38 mouse cellular contexts compared by ENCODE assay signal in genomic region chr2:181635865-181636264, GRCm38 (mm10). TPM values are rescaled to one million over a fixed set of nuclear protein-coding genes. Genes with fewer than 3 reads are reported as not detected.
"Had no signal": no experiment of that assay in that cellular context is flagged by ENCODE, and none has a peak within 500 bp of the region (broad histone marks: within the 10 kb centered on the region; RNA-seq: fewer than 3 reads in every experiment).

No protein-coding gene starts in this region.

- H3K4me3 ChIP-seq: limb, embryonic 10.5 days; limb, embryonic 12.5 days; limb, embryonic 13.5 days; limb, embryonic 15.5 days; liver, embryonic 12.5 days; liver, embryonic 13.5 days; liver, embryonic 15.5 days; lung, embryonic 15.5 days; megakaryocyte, embryonic 14.5 days; midbrain, embryonic 10.5 days; midbrain, embryonic 12.5 days; midbrain, embryonic 13.5 days; midbrain, embryonic 15.5 days; myocyte; neural tube, embryonic 12.5 days had no signal

- H3K9ac ChIP-seq: limb, embryonic 12.5 days; limb, embryonic 13.5 days; limb, embryonic 15.5 days; liver, embryonic 12.5 days; liver, embryonic 13.5 days; liver, embryonic 14.5 days; liver, embryonic 15.5 days; lung, embryonic 14.5 days; lung, embryonic 15.5 days; midbrain, embryonic 12.5 days; midbrain, embryonic 13.5 days; midbrain, embryonic 15.5 days; neural tube, embryonic 12.5 days had no signal

- DNase-seq: left cerebral cortex, postnatal 4 days; liver; liver, embryonic 13.5 days; lung, adult 18-20 months; lung, adult 2 months; lung, embryonic 14.5 days; lung, postnatal 10 days; lung, postnatal 14 days; lung, postnatal 36 days; lung, postnatal 4 days; midbrain, embryonic 14.5 days had no signal

- H3K27ac ChIP-seq: limb, embryonic 10.5 days; limb, embryonic 12.5 days; limb, embryonic 13.5 days; limb, embryonic 15.5 days; liver, embryonic 12.5 days; liver, embryonic 13.5 days; liver, embryonic 14.5 days; liver, embryonic 15.5 days; lung, embryonic 15.5 days; macrophage; midbrain, embryonic 10.5 days; midbrain, embryonic 12.5 days; midbrain, embryonic 13.5 days; midbrain, embryonic 15.5 days; neural tube, embryonic 12.5 days had no signal

- H3K4me2 ChIP-seq: limb, embryonic 12.5 days; limb, embryonic 13.5 days; limb, embryonic 15.5 days; liver, embryonic 11.5 days; liver, embryonic 12.5 days; liver, embryonic 13.5 days; liver, embryonic 15.5 days; lung, embryonic 14.5 days; lung, embryonic 15.5 days; midbrain, embryonic 11.5 days; midbrain, embryonic 12.5 days; midbrain, embryonic 13.5 days; midbrain, embryonic 15.5 days; neural tube, embryonic 12.5 days had no signal

- H3K9me3 ChIP-seq: limb, embryonic 10.5 days; limb, embryonic 12.5 days; limb, embryonic 13.5 days; limb, embryonic 15.5 days; liver, embryonic 12.5 days; liver, embryonic 13.5 days; liver, embryonic 15.5 days; lung, embryonic 15.5 days; megakaryocyte, embryonic 14.5 days; midbrain, embryonic 10.5 days; midbrain, embryonic 12.5 days; midbrain, embryonic 13.5 days; midbrain, embryonic 15.5 days; neural tube, embryonic 12.5 days had no signal

- H3K4me1 ChIP-seq: limb, embryonic 10.5 days; limb, embryonic 12.5 days; limb, embryonic 13.5 days; limb, embryonic 15.5 days; liver, embryonic 12.5 days; liver, embryonic 13.5 days; liver, embryonic 15.5 days; lung, embryonic 15.5 days; megakaryocyte, embryonic 14.5 days; midbrain, embryonic 10.5 days; midbrain, embryonic 12.5 days; midbrain, embryonic 13.5 days; midbrain, embryonic 15.5 days; neural tube, embryonic 12.5 days had no signal

- ATAC-seq: liver, embryonic 12.5 days; lung, postnatal 0 days; midbrain, embryonic 13.5 days; midbrain, embryonic 15.5 days; midbrain, embryonic 16.5 days had no signal

- H3K27me3 ChIP-seq: limb, embryonic 12.5 days; limb, embryonic 13.5 days; limb, embryonic 15.5 days; liver, embryonic 12.5 days; liver, embryonic 13.5 days; liver, embryonic 15.5 days; lung, embryonic 15.5 days; megakaryocyte, embryonic 14.5 days; midbrain, embryonic 12.5 days; midbrain, embryonic 13.5 days; midbrain, embryonic 15.5 days; neural tube, embryonic 12.5 days had no signal

RNA-seq across cellular contexts. Expression of gene Gm29797, which starts 21.0 kb away (rescaled TPM):
- total RNA-seq: left cerebral cortex, postnatal 25 days; megakaryocyte progenitor cell, adult 5-6 weeks; megakaryocyte, adult 5-6 weeks; megakaryocyte-erythroid progenitor cell, adult 5-6 weeks; midbrain, postnatal 0 days; monocyte, adult 5-6 weeks had no signal
- polyA plus RNA-seq: limb, embryonic 15.5 days; liver, embryonic 11.5 days; liver, embryonic 12.5 days; liver, embryonic 13.5 days; liver, embryonic 15.5 days; lung, adult 2 months; lung, embryonic 14.5 days; lung, embryonic 15.5 days; lung, postnatal 0 days; macrophage; midbrain, embryonic 11.5 days; midbrain, embryonic 12.5 days; midbrain, embryonic 13.5 days; midbrain, embryonic 14.5 days; midbrain, embryonic 15.5 days; midbrain, postnatal 0 days; myocyte; neural tube, embryonic 11.5 days; neural tube, embryonic 12.5 days had no signal

RNA-seq across cellular contexts. Expression of gene Sox18, which starts 35.6 kb away (rescaled TPM):
- total RNA-seq: megakaryocyte progenitor cell, adult 5-6 weeks; megakaryocyte-erythroid progenitor cell, adult 5-6 weeks; monocyte, adult 5-6 weeks had no signal
- polyA plus RNA-seq: macrophage had no signal
